Mouse (Mus musculus) liver, embryonic 14.5 days (tissue): Measurements from ENCODE around the gene Atp6v1a.

Source experiments
- CTCF ChIP-seq: IDR thresholded peaks from 2 replicates; pipeline ENCODE4 v1.5.1; 2016; ENCODE audit warnings: antibody characterized with exemption, low read depth, control low read depth
- EP300 ChIP-seq: IDR thresholded peaks from 2 replicates; pipeline ENCODE4 v1.6.1; 2016; ENCODE audit warnings: antibody characterized with exemption, low read depth

DNA sequence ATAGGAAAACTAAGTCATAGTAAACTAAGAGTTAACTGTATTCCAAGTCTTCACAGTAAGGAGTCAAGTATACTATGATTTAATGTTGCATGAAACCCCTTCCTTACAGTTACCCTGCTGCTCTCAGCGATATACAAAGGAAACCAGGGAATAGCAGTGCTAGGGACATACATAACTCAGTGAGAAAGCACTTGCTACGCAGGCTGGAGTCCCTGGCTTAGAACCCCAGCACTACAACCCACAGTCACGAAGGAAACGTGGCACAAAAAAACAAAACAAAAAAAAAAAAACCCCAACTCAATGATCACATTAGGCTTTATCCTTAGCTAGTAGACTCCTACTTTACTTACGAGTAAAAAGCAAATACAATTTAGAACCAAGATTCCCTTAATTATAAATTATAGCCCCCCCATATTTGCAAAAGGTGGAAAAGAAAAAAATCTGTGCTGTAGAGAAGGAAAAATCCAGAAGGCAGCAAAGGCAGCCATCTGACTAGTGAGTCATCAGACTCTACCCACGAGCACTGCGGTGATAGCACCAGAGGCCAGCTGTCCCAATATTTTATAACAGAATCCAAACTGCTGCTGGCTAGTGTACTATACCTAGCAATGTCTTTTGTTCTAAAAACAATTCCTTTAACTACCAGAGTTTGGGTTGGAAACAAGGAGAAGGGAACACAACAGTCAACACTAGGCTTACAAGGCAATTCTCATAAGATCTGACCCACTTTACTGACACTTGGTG lies 16.4 kb downstream of the Atp6v1a start:
- TF ChIP-seq CTCF (no peak), EP300 (no peak)
